Mouse (Mus musculus) erythroblast, embryonic 14.5 days (primary cell): Measurements from ENCODE around the gene Ltbp1. TPM values are rescaled to one million over a fixed set of nuclear protein-coding genes. Genes with fewer than 3 reads are reported as not detected.

Experiments used
- H3K27me3 ChIP-seq: 2 replicates; pipeline ENCODE4 v1.6.1; 2012; ENCODE audit warnings: inconsistent platforms; ENCODE audit not compliant: control insufficient read depth
- H3K36me3 ChIP-seq: 2 replicates; pipeline ENCODE4 v1.6.1; 2012; ENCODE audit warnings: mild to moderate bottlenecking, inconsistent platforms; ENCODE audit not compliant: control insufficient read depth
- H3K4me1 ChIP-seq: 2 replicates; pipeline ENCODE4 v1.6.1; 2012; ENCODE audit warnings: inconsistent platforms; ENCODE audit not compliant: control insufficient read depth
- H3K4me3 ChIP-seq: replicated peaks from 2 replicates; pipeline ENCODE3; 2012; ENCODE audit warnings: moderate library complexity, mild to moderate bottlenecking, inconsistent platforms
- H3K9me3 ChIP-seq: 2 replicates; pipeline ENCODE4 v1.6.1; 2012; ENCODE audit warnings: low read length, inconsistent platforms, mixed read lengths; ENCODE audit not compliant: control insufficient read depth
- GATA1 ChIP-seq: IDR thresholded peaks from 2 replicates; pipeline ENCODE4 v1.6.1; 2012; ENCODE audit warnings: low read length, inconsistent platforms, mixed read lengths
- TAL1 ChIP-seq: IDR thresholded peaks from 3 replicates; pipeline ENCODE4 v1.6.1; 2012; ENCODE audit warnings: low read length, inconsistent platforms, mixed read lengths
- polyA plus RNA-seq: library from polyadenylated mRNA; stranded (reverse); fragments of >175 nt; gene quantifications from 2 replicates; pipeline ENCODE4 v1.2.3, GENCODE M21; 2012

Ltbp1 gene
- polyA plus RNA-seq, 1 experiment: 0.06 TPM

GRCm38 (mm10) chr17:75323229-75323628 is 317.9 kb downstream of the Ltbp1 start:
- H3K4me3 ChIP-seq: no peak overlapping the region
- H3K36me3 ChIP-seq: no peaks in the 10 kb centered on the region
- no peaks in the 10 kb centered on the region for H3K9me3 ChIP-seq
- TF ChIP-seq GATA1 (no peak), TAL1 (no peak)
- no peaks in the 10 kb centered on the region for H3K27me3 ChIP-seq
- no peaks in the 10 kb centered on the region for H3K4me1 ChIP-seq

- no peaks in the 10 kb centered on the region for H3K27me3 ChIP-seq
- H3K36me3 ChIP-seq: no peaks in the 10 kb centered on the region
- TF ChIP-seq TAL1: no peak
- TF ChIP-seq GATA1: no peak
- no peak overlapping the region for H3K4me3 ChIP-seq
- no peaks in the 10 kb centered on the region for H3K9me3 ChIP-seq
- no peaks in the 10 kb centered on the region for H3K4me1 ChIP-seq
These were observed 318.4 kb downstream of the Ltbp1 start for GRCm38 (mm10) chr17:75323766-75324165.

- no peak for TF ChIP-seq TAL1
- H3K27me3 ChIP-seq: no peaks in the 10 kb centered on the region
- no peaks in the 10 kb centered on the region for H3K9me3 ChIP-seq
- H3K4me1 ChIP-seq: no peaks in the 10 kb centered on the region
- no peaks in the 10 kb centered on the region for H3K36me3 ChIP-seq
- no peak overlapping the region for H3K4me3 ChIP-seq
These were observed 322.8 kb downstream of the Ltbp1 start for GRCm38 (mm10) chr17:75328102-75328639.

- Histone ChIP-seq H3K27me3 (no peaks in the 10 kb centered on the region), H3K4me1 (no peaks in the 10 kb centered on the region), H3K9me3 (no peaks in the 10 kb centered on the region), H3K4me3 (no peak overlapping the region), H3K36me3 (no peaks in the 10 kb centered on the region)
- no peak for TF ChIP-seq TAL1
- TF ChIP-seq GATA1: no peak
These were observed 325.0 kb downstream of the Ltbp1 start for GRCm38 (mm10) chr17:75330366-75330765.

GRCm38 (mm10) chr17:75331421-75331951 is 326.1 kb downstream of the Ltbp1 start:
- H3K36me3 ChIP-seq: no peaks in the 10 kb centered on the region

GRCm38 (mm10) chr17:75332289-75332688 is 326.9 kb downstream of the Ltbp1 start:
- Histone ChIP-seq H3K36me3 (no peaks in the 10 kb centered on the region), H3K4me3 (no peak overlapping the region)
- no peak for TF ChIP-seq GATA1
- TF ChIP-seq TAL1: no peak

More at GRCm38 (mm10) chr17:75331421-75331951, 326.1 kb downstream of the Ltbp1 start:
- Histone ChIP-seq H3K27me3 (no peaks in the 10 kb centered on the region), H3K4me1 (no peaks in the 10 kb centered on the region), H3K4me3 (no peak overlapping the region), H3K9me3 (no peaks in the 10 kb centered on the region)
- no peak for TF ChIP-seq GATA1
- TF ChIP-seq TAL1: no peak

GRCm38 (mm10) chr17:75333011-75333410 is 327.6 kb downstream of the Ltbp1 start:
- H3K4me1 ChIP-seq: no peaks in the 10 kb centered on the region
- no peaks in the 10 kb centered on the region for H3K9me3 ChIP-seq
- no peaks in the 10 kb centered on the region for H3K36me3 ChIP-seq
- H3K4me3 ChIP-seq: no peak overlapping the region
- TF ChIP-seq TAL1 (no peak), GATA1 (no peak)
- no peaks in the 10 kb centered on the region for H3K27me3 ChIP-seq

More at GRCm38 (mm10) chr17:75332289-75332688, 326.9 kb downstream of the Ltbp1 start:
- Histone ChIP-seq H3K27me3 (no peaks in the 10 kb centered on the region), H3K4me1 (no peaks in the 10 kb centered on the region), H3K9me3 (no peaks in the 10 kb centered on the region)

- Histone ChIP-seq H3K9me3 (no peaks in the 10 kb centered on the region), H3K36me3 (no peaks in the 10 kb centered on the region), H3K27me3 (no peaks in the 10 kb centered on the region), H3K4me1 (no peaks in the 10 kb centered on the region), H3K4me3 (no peak overlapping the region)
- TF ChIP-seq GATA1: no peak
- TF ChIP-seq TAL1: no peak
These were observed 328.4 kb downstream of the Ltbp1 start for GRCm38 (mm10) chr17:75333759-75334158.

GRCm38 (mm10) chr17:75335649-75336048 is 330.3 kb downstream of the Ltbp1 start:
- Histone ChIP-seq H3K27me3 (no peaks in the 10 kb centered on the region), H3K36me3 (no peaks in the 10 kb centered on the region), H3K4me1 (no peaks in the 10 kb centered on the region), H3K9me3 (no peaks in the 10 kb centered on the region), H3K4me3 (no peak overlapping the region)
- TF ChIP-seq GATA1 (no peak), TAL1 (no peak)

- no peaks in the 10 kb centered on the region for H3K4me1 ChIP-seq
These were observed 335.9 kb downstream of the Ltbp1 start for GRCm38 (mm10) chr17:75341227-75341626.

More at GRCm38 (mm10) chr17:75341227-75341626, 335.9 kb downstream of the Ltbp1 start:
- H3K36me3 ChIP-seq: no peaks in the 10 kb centered on the region
- TF ChIP-seq TAL1: no peak
- TF ChIP-seq GATA1: no peak
- H3K9me3 ChIP-seq: no peaks in the 10 kb centered on the region
- no peak overlapping the region for H3K4me3 ChIP-seq
- H3K27me3 ChIP-seq: no peaks in the 10 kb centered on the region
